ENCODE assay signal across 22 mouse cellular contexts in the genomic region with DNA sequence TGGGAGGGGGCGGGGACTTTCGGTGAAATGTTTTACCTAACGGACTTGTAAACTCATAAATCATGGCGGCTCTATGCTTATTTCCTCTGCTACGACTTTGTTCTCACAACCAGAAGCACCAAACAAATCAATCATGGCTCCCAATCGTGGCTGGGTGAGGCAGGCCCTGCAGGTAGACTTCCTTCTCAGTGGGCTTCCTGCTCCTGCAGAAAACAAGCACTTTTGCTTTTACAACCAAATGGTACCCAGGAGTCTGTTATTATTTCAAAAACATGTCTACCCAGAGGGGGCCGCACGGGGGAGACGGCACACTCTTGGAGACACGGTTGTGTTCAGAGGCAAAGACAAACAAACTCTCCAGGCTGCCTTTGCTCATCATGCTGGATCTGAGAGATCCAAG.
A peak's percentile ranks its signal among the peaks of the same experiment; 100 is the strongest.
DNase-seq lines count a peak whose midpoint lies in the region; ATAC-seq and TF ChIP-seq lines count a peak whose summit lies in the region.
"Had no signal": no experiment of that assay in that cellular context is flagged by ENCODE, and none has a peak within 500 bp of the region (broad histone marks: within the 10 kb centered on the region; RNA-seq: fewer than 3 reads in every experiment).

No protein-coding gene starts in this region.

- H3K4me2 ChIP-seq in hindbrain, embryonic 11.5 days (replicated peaks; ENCODE audit: low read depth, low read length): no peak overlapping the region
- no peak overlapping the region for H3K4me2 ChIP-seq in lung, embryonic 15.5 days
- H3K4me2 ChIP-seq in limb, embryonic 11.5 days (ENCODE audit: low read depth, severe bottlenecking): no peak overlapping the region
- no peak overlapping the region for H3K4me2 ChIP-seq in stomach, postnatal 0 days (replicated peaks; ENCODE audit: low read depth)
- H3K4me2 ChIP-seq: embryonic facial prominence, embryonic 15.5 days; heart, embryonic 15.5 days; hindbrain, embryonic 15.5 days had no signal

- 0 out of 2 replicates have a peak overlapping the region, but pooled peaks have one; percentile 3 for H3K27ac ChIP-seq in hindbrain, embryonic 10.5 days
- no peak overlapping the region for H3K27ac ChIP-seq in hindbrain, embryonic 11.5 days (ENCODE audit: low read depth, low read length)
- H3K27ac ChIP-seq in lung, embryonic 15.5 days: 0 out of 2 replicates have a peak overlapping the region, but pooled peaks have one; percentile 63
- peak overlapping the region; percentile 65 for H3K27ac ChIP-seq in limb, embryonic 11.5 days (replicated peaks; ENCODE audit: low read depth, low read length)
- H3K27ac ChIP-seq in stomach, postnatal 0 days (replicated peaks): no peak overlapping the region
- H3K27ac ChIP-seq: embryonic facial prominence, embryonic 15.5 days; forebrain, embryonic 10.5 days; heart, adult 2 months; heart, embryonic 15.5 days; hindbrain, embryonic 15.5 days had no signal

- DNase-seq in hindbrain, embryonic 10.5 days (ENCODE audit: low spot score): no peak
- no peak for DNase-seq in hindbrain, embryonic 11.5 days (ENCODE audit: low spot score)
- DNase-seq in lung, adult 18-20 months: no peak
- peak; percentile 66 for DNase-seq in limb, embryonic 11.5 days (ENCODE audit: low spot score)
- DNase-seq in stomach, postnatal 0 days (ENCODE audit: low spot score): no peak
- DNase-seq in layer of hippocampus, adult 8-10 months (ENCODE audit: low spot score in 2 of 2): no peak
- DNase-seq: adrenal gland, postnatal 10 days; cerebellum, adult 18-20 months; gastrocnemius, postnatal 14 days; heart, adult 2 months; kidney, postnatal 14 days; liver; liver, postnatal 0 days; right cerebral cortex, postnatal 25 days; thymus, postnatal 25 days had no signal

- H3K4me1 ChIP-seq in hindbrain, embryonic 10.5 days (replicated peaks): peaks cover 62% of the 10 kb centered on the region
- no peaks in the 10 kb centered on the region for H3K4me1 ChIP-seq in hindbrain, embryonic 11.5 days (replicated peaks; ENCODE audit: control insufficient read depth, insufficient read depth, low read length)
- peaks cover 34% of the 10 kb centered on the region for H3K4me1 ChIP-seq in lung, embryonic 15.5 days
- peaks cover 51% of the 10 kb centered on the region for H3K4me1 ChIP-seq in limb, embryonic 11.5 days (ENCODE audit: control insufficient read depth, insufficient read depth, low read length)
- H3K4me1 ChIP-seq in stomach, postnatal 0 days (replicated peaks; ENCODE audit: control insufficient read depth, insufficient read depth): 0 out of 2 replicates have a peak, but pooled peaks cover 4% of the 10 kb centered on the region
- H3K4me1 ChIP-seq: megakaryocyte, embryonic 14.5 days had no signal

- peak; percentile 44 for TF ChIP-seq CTCF in stomach, postnatal 0 days (IDR thresholded peaks at IDR 0.05; ENCODE audit: low read depth)

- 70% methylated on average over 10 of the region's 10 CpGs for WGBS in hindbrain, embryonic 10.5 days
- 51% methylated on average over 10 of the region's 10 CpGs for WGBS in hindbrain, embryonic 11.5 days
- WGBS in lung, embryonic 15.5 days: 17% methylated on average over 10 of the region's 10 CpGs
- WGBS in limb, embryonic 11.5 days: 4% methylated on average over 10 of the region's 10 CpGs
- 24% methylated on average over 10 of the region's 10 CpGs for WGBS in stomach, postnatal 0 days

- no peak overlapping the region for H3K9ac ChIP-seq in hindbrain, embryonic 11.5 days (ENCODE audit: low read depth, low read length)
- H3K9ac ChIP-seq in lung, embryonic 15.5 days: no peak overlapping the region
- no peak overlapping the region for H3K9ac ChIP-seq in limb, embryonic 11.5 days (ENCODE audit: low read length)
- no peak overlapping the region for H3K9ac ChIP-seq in stomach, postnatal 0 days (ENCODE audit: low read length)
- H3K9ac ChIP-seq: embryonic facial prominence, embryonic 15.5 days; heart, embryonic 15.5 days; hindbrain, embryonic 15.5 days; liver, postnatal 0 days had no signal

- H3K4me3 ChIP-seq in hindbrain, embryonic 10.5 days: no peak overlapping the region
- no peak overlapping the region for H3K4me3 ChIP-seq in hindbrain, embryonic 11.5 days (ENCODE audit: low read depth, low read length)
- no peak overlapping the region for H3K4me3 ChIP-seq in lung, embryonic 15.5 days
- no peak overlapping the region for H3K4me3 ChIP-seq in limb, embryonic 11.5 days (ENCODE audit: low read depth, low read length)
- no peak overlapping the region for H3K4me3 ChIP-seq in stomach, postnatal 0 days (ENCODE audit: low read depth, low read length)
- H3K4me3 ChIP-seq: embryonic facial prominence, embryonic 15.5 days; forebrain, embryonic 10.5 days; heart, adult 2 months; heart, embryonic 15.5 days; hindbrain, embryonic 15.5 days; megakaryocyte, embryonic 14.5 days had no signal

- H3K27me3 ChIP-seq in hindbrain, embryonic 10.5 days (ENCODE audit: insufficient read depth, poor library complexity, severe bottlenecking): no peaks in the 10 kb centered on the region
- no peaks in the 10 kb centered on the region for H3K27me3 ChIP-seq in hindbrain, embryonic 11.5 days (ENCODE audit: control insufficient read depth, insufficient read depth, low read length)
- no peaks in the 10 kb centered on the region for H3K27me3 ChIP-seq in lung, embryonic 15.5 days
- H3K27me3 ChIP-seq in limb, embryonic 11.5 days (ENCODE audit: control insufficient read depth, insufficient read depth, low read length): no peaks in the 10 kb centered on the region
- no peaks in the 10 kb centered on the region for H3K27me3 ChIP-seq in stomach, postnatal 0 days (ENCODE audit: control insufficient read depth, insufficient read depth, low read length)
- H3K27me3 ChIP-seq: embryonic facial prominence, embryonic 15.5 days; heart, embryonic 15.5 days; hindbrain, embryonic 15.5 days had no signal

- H3K36me3 ChIP-seq in hindbrain, embryonic 10.5 days: no peaks in the 10 kb centered on the region
- H3K36me3 ChIP-seq in hindbrain, embryonic 11.5 days (ENCODE audit: control insufficient read depth, insufficient read depth, low read length): no peaks in the 10 kb centered on the region
- no peaks in the 10 kb centered on the region for H3K36me3 ChIP-seq in lung, embryonic 15.5 days
- no peaks in the 10 kb centered on the region for H3K36me3 ChIP-seq in limb, embryonic 11.5 days (ENCODE audit: control insufficient read depth, insufficient read depth, low read length)
- no peaks in the 10 kb centered on the region for H3K36me3 ChIP-seq in stomach, postnatal 0 days (ENCODE audit: control insufficient read depth, insufficient read depth, low read length)
- H3K36me3 ChIP-seq: embryonic facial prominence, embryonic 15.5 days; forebrain, embryonic 10.5 days; heart, embryonic 15.5 days; hindbrain, embryonic 15.5 days had no signal

- no peak for TF ChIP-seq EP300 in stomach, postnatal 0 days (optimal IDR thresholded peaks at IDR 0.05)

- H3K9me3 ChIP-seq in hindbrain, embryonic 10.5 days: no peaks in the 10 kb centered on the region
- H3K9me3 ChIP-seq in hindbrain, embryonic 11.5 days (ENCODE audit: control insufficient read depth, low read length): no peaks in the 10 kb centered on the region
- no peaks in the 10 kb centered on the region for H3K9me3 ChIP-seq in lung, embryonic 15.5 days
- H3K9me3 ChIP-seq in limb, embryonic 11.5 days (ENCODE audit: control insufficient read depth, low read length): no peaks in the 10 kb centered on the region
- no peaks in the 10 kb centered on the region for H3K9me3 ChIP-seq in stomach, postnatal 0 days (ENCODE audit: control insufficient read depth, low read length)
- H3K9me3 ChIP-seq: embryonic facial prominence, embryonic 15.5 days; forebrain, embryonic 10.5 days; heart, embryonic 15.5 days; hindbrain, embryonic 15.5 days had no signal

- ATAC-seq in hindbrain, embryonic 11.5 days (ENCODE audit: low FRiP score): no peak
- no peak for ATAC-seq in lung, embryonic 15.5 days (ENCODE audit: borderline replicate concordance, extremely low read depth, low FRiP score, low TSS enrichment)
- ATAC-seq in limb, embryonic 11.5 days (ENCODE audit: insufficient number of reproducible peaks, low FRiP score, low TSS enrichment, low read depth): no peak
- ATAC-seq in stomach, postnatal 0 days (ENCODE audit: low FRiP score, low TSS enrichment): no peak; the same call in 1 of the 2 replicates
- ATAC-seq: liver, postnatal 0 days; midbrain, embryonic 16.5 days had no signal

Comparison
In these comparisons a context has a peak if more than half of its experiments do, and no peak if none do; other contexts are left out.
1. H3K27ac ChIP-seq: peak in hindbrain, embryonic 10.5 days (single experiment), lung, embryonic 15.5 days (single experiment) and limb, embryonic 11.5 days (single experiment); none in hindbrain, embryonic 11.5 days (single experiment) and stomach, postnatal 0 days (single experiment).